Comparison of ENCODE assay signal across 25 mouse cellular contexts in the genomic region with DNA sequence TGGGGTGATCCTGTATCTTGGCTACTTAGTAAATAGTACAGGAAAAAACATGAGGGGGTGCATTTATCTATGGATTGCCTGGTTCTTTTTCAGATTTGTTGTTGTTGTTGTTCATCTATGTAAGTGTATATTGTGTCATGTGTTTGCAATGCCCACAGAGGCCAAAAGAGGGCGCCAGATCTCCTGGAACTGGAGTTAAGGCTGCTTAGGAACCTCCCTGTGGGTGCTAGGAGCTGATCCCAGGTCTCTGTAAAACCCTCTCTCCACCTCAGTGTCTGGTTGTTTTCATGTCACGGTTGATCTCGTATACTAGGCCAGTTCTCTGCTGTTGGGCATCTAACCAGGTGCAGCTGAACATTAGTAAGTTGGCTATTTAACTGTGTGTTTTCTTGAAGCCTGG.
DNase-seq lines count a peak whose midpoint lies in the region; ATAC-seq and TF ChIP-seq lines count a peak whose summit lies in the region.
"Had no signal": no experiment of that assay in that cellular context is flagged by ENCODE, and none has a peak within 500 bp of the region (broad histone marks: within the 10 kb centered on the region; RNA-seq: fewer than 3 reads in every experiment).

No protein-coding gene starts in this region.

- WGBS in forebrain, embryonic 13.5 days, result 71% methylated on average over 3 of the region's 3 CpGs

- intact Hi-C loops in gastrocnemius, postnatal 36 days (cut with DNase I), result no loop called here

- H3K9ac ChIP-seq in forebrain, embryonic 13.5 days, result no peak overlapping the region
- H3K9ac ChIP-seq: embryonic facial prominence, embryonic 13.5 days; forebrain, embryonic 12.5 days; limb, embryonic 15.5 days had no signal

- no peak overlapping the region for H3K27ac ChIP-seq in layer of hippocampus, adult 2 months
- H3K27ac ChIP-seq in testis, adult 2 months (ENCODE audit: control insufficient read depth, insufficient read depth, low read depth, low read length), result no peak overlapping the region
- H3K27ac ChIP-seq in forebrain, embryonic 13.5 days, result no peak overlapping the region
- H3K27ac ChIP-seq: embryonic facial prominence, embryonic 13.5 days; forebrain, embryonic 12.5 days; gastrocnemius, adult 2 months; kidney, postnatal 0 days; limb, embryonic 15.5 days; midbrain, embryonic 10.5 days had no signal

- no peaks in the 10 kb centered on the region for H3K27me3 ChIP-seq in testis, adult 2 months (ENCODE audit: control insufficient read depth, insufficient read depth, low read length)
- H3K27me3 ChIP-seq in forebrain, embryonic 13.5 days, result no peaks in the 10 kb centered on the region
- H3K27me3 ChIP-seq: embryonic facial prominence, embryonic 13.5 days; forebrain, embryonic 12.5 days; limb, embryonic 15.5 days had no signal

- no peaks in the 10 kb centered on the region for H3K36me3 ChIP-seq in testis, adult 2 months (ENCODE audit: control insufficient read depth, insufficient read depth, low read length)
- H3K36me3 ChIP-seq in forebrain, embryonic 13.5 days (ENCODE audit: poor library complexity, severe bottlenecking), result peaks cover 13% of the 10 kb centered on the region

- TF ChIP-seq POLR2A in testis, adult 2 months (IDR thresholded peaks at IDR 0.05; ENCODE audit: control insufficient read depth, low read depth, low read length), result no peak

- no peak overlapping the region for H3K4me3 ChIP-seq in layer of hippocampus, adult 2 months
- H3K4me3 ChIP-seq in testis, adult 2 months (ENCODE audit: control insufficient read depth, low read depth, low read length), result no peak overlapping the region
- H3K4me3 ChIP-seq in forebrain, embryonic 13.5 days, result no peak overlapping the region
- H3K4me3 ChIP-seq: embryonic facial prominence, embryonic 13.5 days; erythroblast, embryonic 14.5 days; forebrain, embryonic 12.5 days; gastrocnemius, adult 2 months; limb, embryonic 15.5 days; midbrain, embryonic 10.5 days had no signal

- peak; percentile 30 for TF ChIP-seq CTCF in layer of hippocampus, adult 2 months (conservative IDR thresholded peaks at IDR 0.05)
- TF ChIP-seq CTCF in testis, adult 2 months (IDR thresholded peaks at IDR 0.05; ENCODE audit: control insufficient read depth, insufficient read depth, insufficient replicate concordance, low read depth, low read length), result peak; percentile 55; the same call in 1 of the 2 replicates

- 0 out of 2 replicates have a peak, but pooled peaks have one; percentile 15 for ATAC-seq in common myeloid progenitor, adult 5-6 weeks (replicated peaks; ENCODE audit: low read depth, poor library complexity, severe bottlenecking)
- ATAC-seq in forebrain, embryonic 13.5 days, result no peak
- ATAC-seq: hindbrain, embryonic 16.5 days had no signal

- H3K4me2 ChIP-seq in forebrain, embryonic 13.5 days, result no peak overlapping the region
- H3K4me2 ChIP-seq: embryonic facial prominence, embryonic 13.5 days; forebrain, embryonic 12.5 days; heart, embryonic 11.5 days; limb, embryonic 15.5 days had no signal

- no peak for DNase-seq in layer of hippocampus, adult 2 months (ENCODE audit: low spot score in 2 of 2)
- DNase-seq in layer of hippocampus, adult 18-20 months (ENCODE audit: low spot score in 2 of 2), result no peak
- no peak for DNase-seq in testis, postnatal 10 days (ENCODE audit: low spot score)
- DNase-seq in adrenal gland, postnatal 25 days, result no peak
- no peak for DNase-seq in gastrocnemius, postnatal 36 days
- DNase-seq: adrenal gland, adult 8-10 months; cerebellum, adult 2 months; cerebellum, postnatal 25 days; embryo, embryonic 11 days; gastrocnemius, adult 2 months; kidney, adult 11 months; left cerebral cortex, postnatal 4 days; thymus, adult 18-20 months; thymus, postnatal 36 days had no signal

- H3K9me3 ChIP-seq in forebrain, embryonic 13.5 days (replicated peaks), result no peaks in the 10 kb centered on the region; the same call in 1 of the 2 replicates
- H3K9me3 ChIP-seq: forebrain, embryonic 12.5 days; limb, embryonic 15.5 days had no signal

- H3K4me1 ChIP-seq in testis, adult 2 months (ENCODE audit: control insufficient read depth, insufficient read depth, low read length), result no peaks in the 10 kb centered on the region
- H3K4me1 ChIP-seq in forebrain, embryonic 13.5 days, result no peaks in the 10 kb centered on the region
- H3K4me1 ChIP-seq: embryonic facial prominence, embryonic 13.5 days; forebrain, embryonic 12.5 days; limb, embryonic 15.5 days; midbrain, embryonic 10.5 days had no signal
